Mouse (Mus musculus): Measurements from ENCODE around the gene Tmprss11e. TPM values are rescaled to one million over a fixed set of nuclear protein-coding genes. Genes with fewer than 3 reads are reported as not detected.

The Tmprss11e gene
- not detected in 2 replicates for polyA plus RNA-seq (2015; fragmentation: Nextera tagmentation; extraction: Ambion mirVana)

GRCm38 (mm10) chr5:86745715-86746114 is at the start of gene Tmprss11e:
TSS of gene Tmprss11e (minus strand) at chr5:86745815.
- Histone ChIP-seq H3K27ac (replicated peaks) (no peak within 1 kb of the TSS), H3K9me3 (no peaks in the 10 kb centered on the region), H3K4me1 (replicated peaks) (no peaks in the 10 kb centered on the region), H3K9ac (no peak within 1 kb of the TSS), H3K36me3 (no peaks in the 10 kb centered on the region), H3K4me2 (no peak within 1 kb of the TSS), H3K4me3 (no peak within 1 kb of the TSS), H3K27me3 (no peaks in the 10 kb centered on the region)
- 82% methylated on average over 4 of the region's 4 CpGs for WGBS
- ATAC-seq (ENCODE audit: low FRiP score, low read depth): no peak

GRCm38 (mm10) chr5:86792807-86793206 is 47.2 kb upstream of the Tmprss11e start:
- ATAC-seq (ENCODE audit: low FRiP score, low read depth): no peak
- H3K9me3 ChIP-seq: no peaks in the 10 kb centered on the region
- 79% methylated on average over 8 of the region's 8 CpGs for WGBS
- H3K27ac ChIP-seq (replicated peaks): no peak overlapping the region
- no peaks in the 10 kb centered on the region for H3K27me3 ChIP-seq
- H3K4me1 ChIP-seq (replicated peaks): no peaks in the 10 kb centered on the region
- no peak overlapping the region for H3K9ac ChIP-seq
- no peak overlapping the region for H3K4me2 ChIP-seq
- no peaks in the 10 kb centered on the region for H3K36me3 ChIP-seq
- H3K4me3 ChIP-seq: no peak overlapping the region

GRCm38 (mm10) chr5:86792249-86792648 is 46.6 kb upstream of the Tmprss11e start:
- no peak overlapping the region for H3K4me2 ChIP-seq
- no peaks in the 10 kb centered on the region for H3K27me3 ChIP-seq
- H3K36me3 ChIP-seq: no peaks in the 10 kb centered on the region
- H3K9ac ChIP-seq: no peak overlapping the region
- no peak for ATAC-seq (ENCODE audit: low FRiP score, low read depth)
- no peaks in the 10 kb centered on the region for H3K9me3 ChIP-seq
- 70% methylated on average over 4 of the region's 4 CpGs for WGBS
- no peaks in the 10 kb centered on the region for H3K4me1 ChIP-seq (replicated peaks)
- no peak overlapping the region for H3K27ac ChIP-seq (replicated peaks)
- H3K4me3 ChIP-seq: no peak overlapping the region

GRCm38 (mm10) chr5:86789954-86790353 is 44.3 kb upstream of the Tmprss11e start:
- ATAC-seq (ENCODE audit: low FRiP score, low read depth): no peak
- no peak overlapping the region for H3K4me2 ChIP-seq
- no peaks in the 10 kb centered on the region for H3K9me3 ChIP-seq
- no peaks in the 10 kb centered on the region for H3K4me1 ChIP-seq (replicated peaks)
- H3K4me3 ChIP-seq: no peak overlapping the region
- H3K27me3 ChIP-seq: no peaks in the 10 kb centered on the region
- H3K9ac ChIP-seq: no peak overlapping the region
- no peak overlapping the region for H3K27ac ChIP-seq (replicated peaks)
- WGBS: 80% methylated on average over 2 of the region's 2 CpGs
- no peaks in the 10 kb centered on the region for H3K36me3 ChIP-seq

- no peaks in the 10 kb centered on the region for H3K9me3 ChIP-seq
- ATAC-seq (ENCODE audit: low FRiP score, low read depth): no peak
- WGBS: 38% methylated on average over 1 of the region's 1 CpGs
- no peak overlapping the region for H3K4me3 ChIP-seq
- H3K27ac ChIP-seq (replicated peaks): no peak overlapping the region
- H3K9ac ChIP-seq: no peak overlapping the region
- H3K36me3 ChIP-seq: no peaks in the 10 kb centered on the region
- H3K4me2 ChIP-seq: no peak overlapping the region
- no peaks in the 10 kb centered on the region for H3K4me1 ChIP-seq (replicated peaks)
- no peaks in the 10 kb centered on the region for H3K27me3 ChIP-seq
These were observed 41.2 kb upstream of the Tmprss11e start for GRCm38 (mm10) chr5:86786798-86787197.

GRCm38 (mm10) chr5:86784205-86784604 is 38.6 kb upstream of the Tmprss11e start:
- no peaks in the 10 kb centered on the region for H3K4me1 ChIP-seq (replicated peaks)
- no peak overlapping the region for H3K27ac ChIP-seq (replicated peaks)
- H3K9me3 ChIP-seq: no peaks in the 10 kb centered on the region
- no peak overlapping the region for H3K4me2 ChIP-seq
- no peaks in the 10 kb centered on the region for H3K36me3 ChIP-seq
- no peak for ATAC-seq (ENCODE audit: low FRiP score, low read depth)
- WGBS: 53% methylated on average over 1 of the region's 1 CpGs
- H3K4me3 ChIP-seq: no peak overlapping the region
- no peaks in the 10 kb centered on the region for H3K27me3 ChIP-seq
- H3K9ac ChIP-seq: no peak overlapping the region

GRCm38 (mm10) chr5:86783059-86783458 is 37.4 kb upstream of the Tmprss11e start:
- WGBS: 67% methylated on average over 8 of the region's 8 CpGs
- no peak for ATAC-seq (ENCODE audit: low FRiP score, low read depth)
- no peaks in the 10 kb centered on the region for H3K27me3 ChIP-seq
- H3K4me1 ChIP-seq (replicated peaks): no peaks in the 10 kb centered on the region
- no peak overlapping the region for H3K27ac ChIP-seq (replicated peaks)
- no peak overlapping the region for H3K4me3 ChIP-seq
- H3K9me3 ChIP-seq: no peaks in the 10 kb centered on the region
- no peak overlapping the region for H3K9ac ChIP-seq
- H3K36me3 ChIP-seq: no peaks in the 10 kb centered on the region
- no peak overlapping the region for H3K4me2 ChIP-seq

GRCm38 (mm10) chr5:86778471-86778870 is 32.9 kb upstream of the Tmprss11e start:
- Histone ChIP-seq H3K4me2 (no peak overlapping the region), H3K9me3 (no peaks in the 10 kb centered on the region), H3K4me3 (no peak overlapping the region), H3K27me3 (no peaks in the 10 kb centered on the region), H3K9ac (no peak overlapping the region), H3K36me3 (no peaks in the 10 kb centered on the region), H3K27ac (replicated peaks) (no peak overlapping the region), H3K4me1 (replicated peaks) (no peaks in the 10 kb centered on the region)
- 84% methylated on average over 1 of the region's 1 CpGs for WGBS
- no peak for ATAC-seq (ENCODE audit: low FRiP score, low read depth)

GRCm38 (mm10) chr5:86776941-86777340 is 31.3 kb upstream of the Tmprss11e start:
- Histone ChIP-seq H3K27ac (replicated peaks) (no peak overlapping the region), H3K27me3 (no peaks in the 10 kb centered on the region), H3K4me3 (no peak overlapping the region), H3K9me3 (no peaks in the 10 kb centered on the region), H3K36me3 (no peaks in the 10 kb centered on the region), H3K4me2 (no peak overlapping the region), H3K4me1 (replicated peaks) (no peaks in the 10 kb centered on the region), H3K9ac (no peak overlapping the region)
- 90% methylated on average over 5 of the region's 5 CpGs for WGBS
- no peak for ATAC-seq (ENCODE audit: low FRiP score, low read depth)

- no peaks in the 10 kb centered on the region for H3K9me3 ChIP-seq
- no peaks in the 10 kb centered on the region for H3K4me1 ChIP-seq (replicated peaks)
- no peak overlapping the region for H3K9ac ChIP-seq
- H3K4me3 ChIP-seq: no peak overlapping the region
- no peaks in the 10 kb centered on the region for H3K27me3 ChIP-seq
- H3K27ac ChIP-seq (replicated peaks): no peak overlapping the region
- H3K36me3 ChIP-seq: no peaks in the 10 kb centered on the region
- no peak overlapping the region for H3K4me2 ChIP-seq
- no peak for ATAC-seq (ENCODE audit: low FRiP score, low read depth)
These were observed 25.4 kb upstream of the Tmprss11e start for GRCm38 (mm10) chr5:86771010-86771409.

GRCm38 (mm10) chr5:86769015-86769658 is 23.5 kb upstream of the Tmprss11e start:
- no peaks in the 10 kb centered on the region for H3K4me1 ChIP-seq (replicated peaks)
- no peaks in the 10 kb centered on the region for H3K9me3 ChIP-seq
- H3K4me3 ChIP-seq: no peak overlapping the region
- no peaks in the 10 kb centered on the region for H3K27me3 ChIP-seq
- WGBS: 55% methylated on average over 3 of the region's 3 CpGs
- no peak for ATAC-seq (ENCODE audit: low FRiP score, low read depth)
- no peak overlapping the region for H3K27ac ChIP-seq (replicated peaks)
- no peak overlapping the region for H3K9ac ChIP-seq
- H3K4me2 ChIP-seq: no peak overlapping the region
- no peaks in the 10 kb centered on the region for H3K36me3 ChIP-seq

GRCm38 (mm10) chr5:86742796-86743195 is 2.8 kb downstream of the Tmprss11e start:
- Histone ChIP-seq H3K4me3 (no peak overlapping the region), H3K9ac (no peak overlapping the region), H3K4me2 (no peak overlapping the region), H3K9me3 (no peaks in the 10 kb centered on the region), H3K27ac (replicated peaks) (no peak overlapping the region), H3K36me3 (no peaks in the 10 kb centered on the region), H3K4me1 (replicated peaks) (no peaks in the 10 kb centered on the region), H3K27me3 (no peaks in the 10 kb centered on the region)
- WGBS: 81% methylated on average over 3 of the region's 3 CpGs
- ATAC-seq (ENCODE audit: low FRiP score, low read depth): no peak

GRCm38 (mm10) chr5:86741146-86741545 is 4.5 kb downstream of the Tmprss11e start:
- Histone ChIP-seq H3K4me1 (replicated peaks) (no peaks in the 10 kb centered on the region), H3K27me3 (no peaks in the 10 kb centered on the region), H3K36me3 (no peaks in the 10 kb centered on the region), H3K4me2 (no peak overlapping the region), H3K4me3 (no peak overlapping the region), H3K27ac (replicated peaks) (no peak overlapping the region), H3K9me3 (no peaks in the 10 kb centered on the region), H3K9ac (no peak overlapping the region)
- no peak for ATAC-seq (ENCODE audit: low FRiP score, low read depth)
- 85% methylated on average over 5 of the region's 5 CpGs for WGBS
